18 mouse cellular contexts compared by ENCODE assay signal in genomic region chr12:56522191-56522590, GRCm38 (mm10). TPM values are rescaled to one million over a fixed set of nuclear protein-coding genes. Genes with fewer than 3 reads are reported as not detected.
DNase-seq lines count a peak whose midpoint lies in the region; ATAC-seq lines count a peak whose summit lies in the region.
"Had no signal": no experiment of that assay in that cellular context is flagged by ENCODE, and none has a peak within 500 bp of the region (broad histone marks: within the 10 kb centered on the region; RNA-seq: fewer than 3 reads in every experiment).

No protein-coding gene starts in this region.

- peaks cover 93% of the 10 kb centered on the region for H3K27me3 ChIP-seq in hindbrain, embryonic 11.5 days (ENCODE audit: control insufficient read depth, insufficient read depth, low read length)
- peaks cover 96% of the 10 kb centered on the region for H3K27me3 ChIP-seq in hindbrain, embryonic 13.5 days
- peaks cover 90% of the 10 kb centered on the region for H3K27me3 ChIP-seq in lung, embryonic 15.5 days
- H3K27me3 ChIP-seq in midbrain, embryonic 11.5 days (ENCODE audit: control insufficient read depth, insufficient read depth, low read length): peaks cover 96% of the 10 kb centered on the region
- H3K27me3 ChIP-seq in midbrain, embryonic 14.5 days (ENCODE audit: control insufficient read depth, insufficient read depth, low read length): peaks cover 95% of the 10 kb centered on the region

- H3K27ac ChIP-seq in hindbrain, embryonic 11.5 days (ENCODE audit: low read depth, low read length): no peak overlapping the region
- no peak overlapping the region for H3K27ac ChIP-seq in hindbrain, embryonic 13.5 days
- peak overlapping the region; percentile 84 for H3K27ac ChIP-seq in lung, embryonic 15.5 days
- H3K27ac ChIP-seq in midbrain, embryonic 11.5 days (ENCODE audit: low read depth, low read length): no peak overlapping the region
- no peak overlapping the region for H3K27ac ChIP-seq in midbrain, embryonic 14.5 days (replicated peaks; ENCODE audit: low read depth, low read length)
- H3K27ac ChIP-seq: forebrain, embryonic 15.5 days; heart, embryonic 13.5 days; hindbrain, embryonic 12.5 days; hindbrain, postnatal 0 days had no signal

- ATAC-seq in hindbrain, embryonic 11.5 days (ENCODE audit: low FRiP score): no peak
- ATAC-seq in hindbrain, embryonic 13.5 days (ENCODE audit: low FRiP score): no peak
- no peak for ATAC-seq in lung, embryonic 15.5 days (ENCODE audit: borderline replicate concordance, extremely low read depth, low FRiP score, low TSS enrichment)
- no peak for ATAC-seq in midbrain, embryonic 11.5 days (ENCODE audit: low FRiP score)
- ATAC-seq in midbrain, embryonic 14.5 days (ENCODE audit: low FRiP score, low TSS enrichment): no peak
- ATAC-seq: forebrain, embryonic 15.5 days; hindbrain, postnatal 0 days had no signal

- no peaks in the 10 kb centered on the region for H3K36me3 ChIP-seq in hindbrain, embryonic 11.5 days (ENCODE audit: control insufficient read depth, insufficient read depth, low read length)
- H3K36me3 ChIP-seq in hindbrain, embryonic 13.5 days: no peaks in the 10 kb centered on the region
- H3K36me3 ChIP-seq in lung, embryonic 15.5 days: no peaks in the 10 kb centered on the region
- no peaks in the 10 kb centered on the region for H3K36me3 ChIP-seq in midbrain, embryonic 11.5 days (ENCODE audit: control insufficient read depth, insufficient read depth, low read length)
- H3K36me3 ChIP-seq in midbrain, embryonic 14.5 days (ENCODE audit: control insufficient read depth, insufficient read depth, low read length): no peaks in the 10 kb centered on the region
- H3K36me3 ChIP-seq: embryonic facial prominence, embryonic 10.5 days; forebrain, embryonic 15.5 days; heart, embryonic 13.5 days; hindbrain, embryonic 12.5 days had no signal

- peak; percentile 31 for DNase-seq in hindbrain, embryonic 11.5 days (ENCODE audit: low spot score)
- DNase-seq in lung, postnatal 10 days: no peak
- DNase-seq in midbrain, embryonic 11.5 days (ENCODE audit: low spot score, missing footprints): peak; percentile 91
- DNase-seq in midbrain, embryonic 14.5 days: no peak
- DNase-seq: adrenal gland, adult 2 months; adrenal gland, postnatal 25 days; cerebellum, adult 2 months; cerebellum, postnatal 10 days; gastrocnemius, postnatal 36 days; heart, adult 11 months; heart, postnatal 36 days had no signal

- 13% methylated on average over 4 of the region's 4 CpGs for WGBS in hindbrain, embryonic 11.5 days
- WGBS in hindbrain, embryonic 13.5 days: 18% methylated on average over 4 of the region's 4 CpGs
- WGBS in lung, embryonic 15.5 days: 14% methylated on average over 4 of the region's 4 CpGs
- WGBS in midbrain, embryonic 11.5 days: 6% methylated on average over 4 of the region's 4 CpGs
- WGBS in midbrain, embryonic 14.5 days: 13% methylated on average over 4 of the region's 4 CpGs

- H3K4me3 ChIP-seq in hindbrain, embryonic 11.5 days (ENCODE audit: low read depth, low read length): no peak overlapping the region
- no peak overlapping the region for H3K4me3 ChIP-seq in hindbrain, embryonic 13.5 days
- H3K4me3 ChIP-seq in lung, embryonic 15.5 days: peak overlapping the region; percentile 13
- no peak overlapping the region for H3K4me3 ChIP-seq in midbrain, embryonic 11.5 days (ENCODE audit: low read depth, low read length)
- no peak overlapping the region for H3K4me3 ChIP-seq in midbrain, embryonic 14.5 days (replicated peaks; ENCODE audit: low read depth, low read length)
- H3K4me3 ChIP-seq: forebrain, embryonic 15.5 days; heart, embryonic 13.5 days; hindbrain, embryonic 12.5 days had no signal

- H3K4me1 ChIP-seq in hindbrain, embryonic 11.5 days (replicated peaks; ENCODE audit: control insufficient read depth, insufficient read depth, low read length): no peaks in the 10 kb centered on the region; the same call in 1 of the 2 replicates
- H3K4me1 ChIP-seq in hindbrain, embryonic 13.5 days (replicated peaks): 0 out of 2 replicates have a peak, but pooled peaks cover 3% of the 10 kb centered on the region
- H3K4me1 ChIP-seq in lung, embryonic 15.5 days: no peaks in the 10 kb centered on the region
- H3K4me1 ChIP-seq in midbrain, embryonic 11.5 days (ENCODE audit: control insufficient read depth, insufficient read depth, low read length): peaks cover 8% of the 10 kb centered on the region
- H3K4me1 ChIP-seq in midbrain, embryonic 14.5 days (ENCODE audit: control insufficient read depth, insufficient read depth, low read length): no peaks in the 10 kb centered on the region

- no peak overlapping the region for H3K4me2 ChIP-seq in hindbrain, embryonic 11.5 days (replicated peaks; ENCODE audit: low read depth, low read length)
- no peak overlapping the region for H3K4me2 ChIP-seq in hindbrain, embryonic 13.5 days
- peak overlapping the region; percentile 48 for H3K4me2 ChIP-seq in lung, embryonic 15.5 days
- no peak overlapping the region for H3K4me2 ChIP-seq in midbrain, embryonic 11.5 days
- no peak overlapping the region for H3K4me2 ChIP-seq in midbrain, embryonic 14.5 days (ENCODE audit: low read length)
- H3K4me2 ChIP-seq: forebrain, embryonic 15.5 days; heart, embryonic 13.5 days; hindbrain, embryonic 12.5 days had no signal

- no peak overlapping the region for H3K9ac ChIP-seq in hindbrain, embryonic 11.5 days (ENCODE audit: low read depth, low read length)
- no peak overlapping the region for H3K9ac ChIP-seq in hindbrain, embryonic 13.5 days
- peak overlapping the region; percentile 43 for H3K9ac ChIP-seq in lung, embryonic 15.5 days
- no peak overlapping the region for H3K9ac ChIP-seq in midbrain, embryonic 11.5 days (ENCODE audit: low read length)
- no peak overlapping the region for H3K9ac ChIP-seq in midbrain, embryonic 14.5 days (replicated peaks; ENCODE audit: low read length)
- H3K9ac ChIP-seq: forebrain, embryonic 15.5 days; heart, embryonic 13.5 days; hindbrain, embryonic 12.5 days had no signal

- no peaks in the 10 kb centered on the region for H3K9me3 ChIP-seq in hindbrain, embryonic 11.5 days (ENCODE audit: control insufficient read depth, low read length)
- no peaks in the 10 kb centered on the region for H3K9me3 ChIP-seq in hindbrain, embryonic 13.5 days
- H3K9me3 ChIP-seq in lung, embryonic 15.5 days: no peaks in the 10 kb centered on the region
- no peaks in the 10 kb centered on the region for H3K9me3 ChIP-seq in midbrain, embryonic 11.5 days (ENCODE audit: control insufficient read depth, low read length)
- H3K9me3 ChIP-seq in midbrain, embryonic 14.5 days (ENCODE audit: control insufficient read depth, low read length): no peaks in the 10 kb centered on the region
- H3K9me3 ChIP-seq: embryonic facial prominence, embryonic 10.5 days; forebrain, embryonic 15.5 days; heart, embryonic 13.5 days; hindbrain, embryonic 12.5 days had no signal

RNA-seq across cellular contexts. Expression of gene Nkx2-1, which starts 14.5 kb away (rescaled TPM):
- polyA plus RNA-seq in hindbrain, embryonic 11.5 days (2014; fragmentation: Nextera tagmentation; extraction: Ambion mirVana): 0.11 and 0.29 TPM in 2 replicates
- 0.31 TPM in 1 of 2 replicates, not detected in the other for polyA plus RNA-seq in hindbrain, embryonic 13.5 days (2015; fragmentation: Nextera tagmentation; extraction: Ambion mirVana)
- 84.7 and 87.6 TPM in 2 replicates for polyA plus RNA-seq in lung, embryonic 15.5 days (2015; fragmentation: Nextera tagmentation; extraction: Ambion mirVana)
- 5.6 and 7.0 TPM in 2 replicates for polyA plus RNA-seq in midbrain, embryonic 11.5 days (2014; fragmentation: Nextera tagmentation; extraction: Ambion mirVana)
- polyA plus RNA-seq in midbrain, embryonic 14.5 days (2014; fragmentation: Nextera tagmentation; extraction: Ambion mirVana): 0.24 TPM in 1 of 2 replicates, not detected in the other
- polyA plus RNA-seq: adrenal gland, adult 2 months; cerebellum, adult 2 months; hindbrain, postnatal 0 days had no signal

Comparison
In these comparisons a context has a peak if more than half of its experiments do, and no peak if none do; other contexts are left out.
1. DNase-seq: peak in hindbrain, embryonic 11.5 days (single experiment) and midbrain, embryonic 11.5 days (single experiment); none in lung, postnatal 10 days (single experiment) and midbrain, embryonic 14.5 days (single experiment).
2. RNA of gene Nkx2-1, which starts 14.5 kb away (polyA plus RNA-seq): 84.7 to 87.6 TPM in lung, embryonic 15.5 days; 5.6 to 7.0 TPM in midbrain, embryonic 11.5 days, 0.31 TPM in hindbrain, embryonic 13.5 days, 0.24 TPM in midbrain, embryonic 14.5 days and 0.11 to 0.29 TPM in hindbrain, embryonic 11.5 days; every median in the first group is over 10 times any median in the second.